Mouse (Mus musculus) ovary, adult 18-20 months (tissue): ENCODE data around the gene Wars2.

Experiments used
- DNase-seq: peaks from one replicate; pipeline ENCODE4 v3.0.0; 2022; ENCODE audit warnings: low spot score, mixed read lengths

Gene Wars2

GRCm38 (mm10) chr3:99277973-99278580 lies 137.2 kb downstream of the Wars2 start:
- no peak for DNase-seq

GRCm38 (mm10) chr3:99279718-99280117 lies 138.8 kb downstream of the Wars2 start:
- DNase-seq, result no peak

DNA sequence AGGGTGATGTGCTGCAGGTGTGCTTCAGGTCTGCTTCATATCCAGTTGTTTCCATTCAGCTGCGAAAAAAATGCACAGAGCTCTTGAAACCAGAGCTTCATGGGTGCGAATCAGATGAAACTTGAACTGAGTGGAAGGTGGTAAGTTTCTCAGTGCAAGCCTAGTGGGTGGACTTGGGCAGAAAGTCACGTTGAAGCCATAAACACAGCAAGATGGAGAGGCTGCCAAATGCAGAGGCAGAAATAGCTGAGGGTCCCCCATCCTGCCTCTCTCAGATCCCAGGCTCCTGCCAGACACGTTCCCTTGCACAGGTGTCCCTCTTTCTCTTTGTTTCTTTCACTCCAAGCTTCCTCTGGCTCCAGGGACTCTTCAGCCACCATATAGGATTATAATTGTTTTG lies 140.6 kb downstream of the Wars2 start:
- DNase-seq, result no peak

- DNase-seq, result no peak
These were observed 147.4 kb downstream of the Wars2 start for GRCm38 (mm10) chr3:99288302-99288701.
